Mouse (Mus musculus): ENCODE measurements at regions not wholly inside any gene's neighbourhood (a gene's known extent, or its start where the extent isn't known, plus 50 kb on each side); places are given as distances from the start of the nearest gene placed in this dataset.

GRCm38 (mm10) chr8:79534271-79534889 lies 105.0 kb upstream of the Otud4 start:
- TF ChIP-seq CTCF (IDR thresholded peaks at IDR 0.05; ENCODE audit: insufficient read depth, low read length) (no peak), POLR2A (IDR thresholded peaks at IDR 0.05; ENCODE audit: borderline replicate concordance, extremely low read depth, low read depth, low read length) (no peak)
- WGBS: 59% methylated on average over 12 of the region's 12 CpGs
- H3K4me1 ChIP-seq (ENCODE audit: control insufficient read depth, insufficient read depth, low read length): no peaks in the 10 kb centered on the region
- H3K4me3 ChIP-seq (replicated peaks; ENCODE audit: extremely low read depth, low read depth, low read length): no peak overlapping the region
- DNase-seq: no peak

- DNase-seq: no peak
- TF ChIP-seq CTCF (IDR thresholded peaks at IDR 0.05; ENCODE audit: insufficient read depth, low read length) (peak; percentile 51), POLR2A (IDR thresholded peaks at IDR 0.05; ENCODE audit: borderline replicate concordance, extremely low read depth, low read depth, low read length) (no peak)
- H3K4me3 ChIP-seq (replicated peaks; ENCODE audit: extremely low read depth, low read depth, low read length): no peak overlapping the region
- WGBS: 35% methylated on average over 4 of the region's 4 CpGs
- H3K4me1 ChIP-seq (ENCODE audit: control insufficient read depth, insufficient read depth, low read length): no peaks in the 10 kb centered on the region
These were observed 109.9 kb upstream of the Otud4 start for GRCm38 (mm10) chr8:79529556-79529955.

- TF ChIP-seq CTCF (IDR thresholded peaks at IDR 0.05; ENCODE audit: insufficient read depth, low read length) (no peak), POLR2A (IDR thresholded peaks at IDR 0.05; ENCODE audit: borderline replicate concordance, extremely low read depth, low read depth, low read length) (no peak)
- no peak overlapping the region for H3K4me3 ChIP-seq (replicated peaks; ENCODE audit: extremely low read depth, low read depth, low read length)
- no peak for DNase-seq
- no peaks in the 10 kb centered on the region for H3K4me1 ChIP-seq (ENCODE audit: control insufficient read depth, insufficient read depth, low read length)
- WGBS: 69% methylated on average over 1 of the region's 1 CpGs
These were observed 117.4 kb upstream of the Otud4 start for GRCm38 (mm10) chr8:79522040-79522439.

- no peak for DNase-seq
- no peak overlapping the region for H3K4me3 ChIP-seq (replicated peaks; ENCODE audit: extremely low read depth, low read depth, low read length)
- 64% methylated on average over 4 of the region's 4 CpGs for WGBS
- no peaks in the 10 kb centered on the region for H3K4me1 ChIP-seq (ENCODE audit: control insufficient read depth, insufficient read depth, low read length)
- TF ChIP-seq POLR2A (IDR thresholded peaks at IDR 0.05; ENCODE audit: borderline replicate concordance, extremely low read depth, low read depth, low read length): no peak
- TF ChIP-seq CTCF (IDR thresholded peaks at IDR 0.05; ENCODE audit: insufficient read depth, low read length): no peak
These were observed 119.6 kb upstream of the Smad1 start for GRCm38 (mm10) chr8:79518966-79519365.

DNA sequence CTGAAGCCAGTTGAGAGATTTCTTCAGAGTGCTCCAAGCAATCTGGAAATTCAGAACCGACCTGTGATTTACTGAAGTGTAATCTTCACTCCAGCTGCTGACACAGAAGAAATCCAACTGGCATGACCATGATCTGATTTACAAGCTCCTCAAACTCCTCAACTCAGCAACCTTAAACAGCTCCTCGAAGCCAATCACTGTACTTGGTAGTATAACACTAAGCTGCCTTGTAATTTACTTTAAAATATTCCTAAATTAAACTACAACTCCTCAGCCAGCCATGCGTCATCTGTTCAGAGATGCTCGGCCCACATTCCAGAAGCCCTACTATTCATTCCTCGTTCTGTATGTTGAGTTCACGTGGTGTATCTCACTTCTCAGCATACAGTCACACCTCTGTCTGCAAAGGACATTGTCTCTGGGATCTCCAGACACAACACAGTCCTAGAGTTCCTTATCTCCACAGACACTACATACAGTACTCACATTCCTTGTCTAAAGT lies 116.0 kb upstream of the Smad1 start:
- Histone ChIP-seq H3K4me1 (ENCODE audit: control insufficient read depth, insufficient read depth, low read length) (no peaks in the 10 kb centered on the region), H3K4me3 (replicated peaks; ENCODE audit: extremely low read depth, low read depth, low read length) (no peak overlapping the region)
- WGBS: 72% methylated on average over 6 of the region's 6 CpGs
- TF ChIP-seq CTCF (IDR thresholded peaks at IDR 0.05; ENCODE audit: insufficient read depth, low read length) (no peak), POLR2A (IDR thresholded peaks at IDR 0.05; ENCODE audit: borderline replicate concordance, extremely low read depth, low read depth, low read length) (no peak)
- no peak for DNase-seq

DNA sequence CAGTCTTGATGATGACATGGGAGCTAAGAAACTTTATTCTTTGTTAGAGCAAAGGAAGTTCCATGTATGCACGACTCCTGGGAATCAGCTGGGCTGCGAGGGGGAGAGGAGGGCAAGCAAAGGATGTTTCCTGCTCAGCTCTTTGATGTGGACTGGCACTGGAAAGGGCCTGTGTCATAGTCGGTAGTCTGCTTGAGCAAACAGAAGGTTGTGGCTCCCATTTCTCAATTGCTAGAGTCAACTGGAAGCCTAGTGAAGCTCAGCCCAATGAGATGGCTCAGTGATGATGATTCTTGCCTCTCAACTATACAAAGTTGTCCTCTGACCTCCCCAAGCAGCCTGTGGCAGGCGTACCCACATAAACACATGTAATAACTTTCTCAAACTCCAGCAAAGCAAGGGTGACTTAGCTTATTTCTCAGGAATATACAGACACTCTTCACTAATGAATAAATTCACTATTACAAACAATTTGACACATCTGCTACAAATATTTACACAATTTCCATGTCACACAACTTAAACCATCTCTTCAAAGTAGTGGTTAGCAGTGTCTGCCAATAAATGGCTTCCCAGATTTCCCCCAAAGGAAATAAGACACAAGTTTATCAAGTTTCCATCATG lies 115.4 kb upstream of the Smad1 start:
- 34% methylated on average over 4 of the region's 4 CpGs for WGBS

GRCm38 (mm10) chr8:79508597-79508996 lies 109.3 kb upstream of the Smad1 start:
- DNase-seq: no peak
- 88% methylated on average over 3 of the region's 3 CpGs for WGBS
- TF ChIP-seq POLR2A (IDR thresholded peaks at IDR 0.05; ENCODE audit: borderline replicate concordance, extremely low read depth, low read depth, low read length): no peak
- TF ChIP-seq CTCF (IDR thresholded peaks at IDR 0.05; ENCODE audit: insufficient read depth, low read length): no peak
- Histone ChIP-seq H3K4me3 (replicated peaks; ENCODE audit: extremely low read depth, low read depth, low read length) (no peak overlapping the region), H3K4me1 (ENCODE audit: control insufficient read depth, insufficient read depth, low read length) (no peaks in the 10 kb centered on the region)

More for the DNA sequence above, 115.4 kb upstream of the Smad1 start:
- Histone ChIP-seq H3K4me3 (replicated peaks; ENCODE audit: extremely low read depth, low read depth, low read length) (no peak overlapping the region), H3K4me1 (ENCODE audit: control insufficient read depth, insufficient read depth, low read length) (no peaks in the 10 kb centered on the region)
- TF ChIP-seq POLR2A (IDR thresholded peaks at IDR 0.05; ENCODE audit: borderline replicate concordance, extremely low read depth, low read depth, low read length): no peak
- TF ChIP-seq CTCF (IDR thresholded peaks at IDR 0.05; ENCODE audit: insufficient read depth, low read length): no peak
- DNase-seq: no peak

- peaks cover 5% of the 10 kb centered on the region for H3K4me1 ChIP-seq (ENCODE audit: control insufficient read depth, insufficient read depth, low read length)
- no peak for TF ChIP-seq CTCF (IDR thresholded peaks at IDR 0.05; ENCODE audit: insufficient read depth, low read length)
- no peak for TF ChIP-seq POLR2A (IDR thresholded peaks at IDR 0.05; ENCODE audit: borderline replicate concordance, extremely low read depth, low read depth, low read length)
- no peak overlapping the region for H3K4me3 ChIP-seq (replicated peaks; ENCODE audit: extremely low read depth, low read depth, low read length)
- 72% methylated on average over 5 of the region's 5 CpGs for WGBS
- DNase-seq: no peak
These were observed 106.1 kb upstream of the Smad1 start for GRCm38 (mm10) chr8:79505381-79505780.

- WGBS: 84% methylated on average over 2 of the region's 2 CpGs
- DNase-seq: no peak
- H3K4me3 ChIP-seq (replicated peaks; ENCODE audit: extremely low read depth, low read depth, low read length): no peak overlapping the region
- TF ChIP-seq POLR2A (IDR thresholded peaks at IDR 0.05; ENCODE audit: borderline replicate concordance, extremely low read depth, low read depth, low read length) (no peak), CTCF (IDR thresholded peaks at IDR 0.05; ENCODE audit: insufficient read depth, low read length) (no peak)
- H3K4me1 ChIP-seq (ENCODE audit: control insufficient read depth, insufficient read depth, low read length): peaks cover 5% of the 10 kb centered on the region
These were observed 104.6 kb upstream of the Smad1 start for GRCm38 (mm10) chr8:79503906-79504305.

GRCm38 (mm10) chr8:79502062-79502461 lies 102.7 kb upstream of the Smad1 start:
- no peak for DNase-seq
- TF ChIP-seq CTCF (IDR thresholded peaks at IDR 0.05; ENCODE audit: insufficient read depth, low read length): no peak
- Histone ChIP-seq H3K4me1 (ENCODE audit: control insufficient read depth, insufficient read depth, low read length) (peaks cover 5% of the 10 kb centered on the region), H3K4me3 (replicated peaks; ENCODE audit: extremely low read depth, low read depth, low read length) (no peak overlapping the region)
- 77% methylated on average over 4 of the region's 4 CpGs for WGBS

Measured in lung, adult 2 months (tissue).